Mouse (Mus musculus): ENCODE measurements around the gene Gnb4.

Gene Gnb4

DNA sequence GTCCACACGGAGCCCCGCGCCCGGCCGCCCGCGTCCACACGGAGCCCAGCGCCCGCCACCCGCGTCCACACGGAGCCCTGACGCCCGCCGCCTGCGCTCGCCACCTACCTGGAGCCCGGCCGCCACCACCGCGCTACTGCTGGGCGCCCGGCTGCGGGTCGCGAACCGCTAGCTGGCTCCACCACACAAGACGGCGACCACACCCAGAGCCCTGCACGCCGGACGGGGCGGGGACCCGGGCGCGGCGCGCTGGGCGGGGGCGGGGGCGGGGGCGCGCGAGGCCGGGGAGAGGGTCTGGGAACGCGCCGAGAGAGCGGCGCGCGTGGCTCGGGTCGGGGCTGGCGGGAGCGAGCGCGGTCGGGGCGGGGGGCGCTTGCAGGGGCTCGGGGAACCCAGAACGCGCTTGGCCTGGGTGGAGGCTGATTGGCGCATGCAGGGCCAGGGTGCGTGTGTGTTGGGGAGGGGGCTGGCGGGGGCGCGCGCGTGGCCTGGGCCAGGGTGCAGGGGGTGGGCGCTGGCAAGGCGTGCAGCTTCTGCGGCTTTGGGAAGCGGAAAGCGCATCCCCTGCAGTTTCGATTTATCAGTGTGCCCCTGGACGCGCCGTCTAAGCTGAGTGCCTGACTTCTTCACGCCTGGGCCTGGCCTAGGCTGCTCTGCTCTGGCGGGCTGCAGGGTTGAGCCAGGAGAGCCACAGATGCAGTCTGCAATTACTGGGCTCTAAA lies at the start of gene Gnb4:
Gnb4 (minus strand) TSS at position 255 of the 722 bp plus-strand sequence.
- DNase-seq = peak; percentile 64 to 83

DNA sequence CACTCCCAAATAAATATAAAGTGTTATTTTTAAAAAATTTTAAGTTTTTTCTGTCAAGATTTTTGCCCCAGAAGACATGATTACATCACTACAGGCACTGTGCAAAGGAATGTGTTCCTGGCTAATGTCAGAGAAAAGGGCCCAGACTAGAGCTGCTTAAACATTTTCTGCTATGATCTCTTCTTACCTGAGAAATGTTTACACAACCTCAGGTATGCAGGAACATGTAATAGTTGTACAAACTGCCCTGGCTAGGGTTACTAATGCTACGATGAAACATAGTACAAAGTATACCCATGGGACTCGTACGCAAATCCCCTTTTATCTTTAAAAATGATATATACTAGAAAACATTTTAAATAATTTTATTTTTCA lies 45.2 kb upstream of the Gnb4 start:
- DNase-seq = no peak

DNA sequence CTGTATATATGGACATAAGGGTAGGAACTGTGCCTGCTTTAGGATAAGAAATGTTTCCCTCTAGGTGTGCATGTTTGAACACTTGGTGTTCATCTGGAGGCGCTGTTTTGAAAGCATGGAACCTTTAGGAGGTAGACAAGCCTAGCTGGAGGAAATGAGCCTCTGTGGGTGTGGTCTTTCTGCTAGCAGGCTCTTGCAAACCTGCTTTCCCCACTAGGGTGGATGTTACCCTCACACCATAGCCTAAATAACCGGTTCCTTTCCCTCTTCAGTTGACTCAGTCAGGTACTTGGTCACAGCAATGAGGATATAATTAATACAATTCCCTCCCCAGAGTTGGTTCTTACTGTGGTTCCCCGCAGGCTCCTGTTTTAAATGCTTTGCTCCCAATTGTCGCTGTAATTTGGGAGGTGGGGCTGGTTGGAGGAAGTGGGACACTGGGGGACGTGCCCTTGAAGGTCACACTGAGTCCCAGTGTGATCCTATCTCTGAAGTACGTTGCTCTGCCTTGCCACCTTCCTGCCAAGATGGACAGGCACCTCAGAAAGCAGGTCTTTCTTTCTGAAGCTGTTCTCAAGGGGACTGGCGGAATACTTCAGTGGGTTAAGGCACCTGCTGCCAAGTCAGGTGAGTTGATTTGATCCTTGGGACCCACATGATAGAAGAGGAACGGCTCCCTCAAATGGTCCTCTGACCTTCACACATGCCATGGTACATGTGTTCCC lies 44.6 kb upstream of the Gnb4 start:
- DNase-seq = peak in 1 of 2 experiments; percentile 29

- no peak for DNase-seq
Measured at GRCm38 (mm10) chr3:32660276-32660675, 43.9 kb upstream of the Gnb4 start.

- no peak for DNase-seq
Measured at GRCm38 (mm10) chr3:32659506-32659905, 43.1 kb upstream of the Gnb4 start.

GRCm38 (mm10) chr3:32658821-32659220 lies 42.4 kb upstream of the Gnb4 start:
- DNase-seq = no peak

DNA sequence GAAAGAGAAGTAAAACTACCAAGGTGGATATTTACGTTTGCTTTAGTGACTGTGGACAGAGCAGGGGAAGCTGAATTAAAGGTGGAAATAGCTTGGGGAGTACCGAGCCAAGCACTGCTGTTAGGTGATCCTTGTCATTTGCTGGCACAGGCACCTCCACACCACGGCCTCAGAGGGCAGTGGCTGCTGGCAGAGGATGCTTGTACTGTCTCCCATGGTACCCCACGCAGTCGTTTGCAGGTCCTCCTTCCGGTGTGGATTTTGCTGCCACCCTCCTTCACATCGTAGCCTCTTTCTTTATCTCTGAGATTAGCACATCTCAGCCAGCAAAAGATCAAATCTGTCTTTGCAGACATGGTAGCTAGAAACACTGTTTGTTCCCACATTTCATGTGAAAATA lies 42.0 kb upstream of the Gnb4 start:
- DNase-seq = no peak

DNA sequence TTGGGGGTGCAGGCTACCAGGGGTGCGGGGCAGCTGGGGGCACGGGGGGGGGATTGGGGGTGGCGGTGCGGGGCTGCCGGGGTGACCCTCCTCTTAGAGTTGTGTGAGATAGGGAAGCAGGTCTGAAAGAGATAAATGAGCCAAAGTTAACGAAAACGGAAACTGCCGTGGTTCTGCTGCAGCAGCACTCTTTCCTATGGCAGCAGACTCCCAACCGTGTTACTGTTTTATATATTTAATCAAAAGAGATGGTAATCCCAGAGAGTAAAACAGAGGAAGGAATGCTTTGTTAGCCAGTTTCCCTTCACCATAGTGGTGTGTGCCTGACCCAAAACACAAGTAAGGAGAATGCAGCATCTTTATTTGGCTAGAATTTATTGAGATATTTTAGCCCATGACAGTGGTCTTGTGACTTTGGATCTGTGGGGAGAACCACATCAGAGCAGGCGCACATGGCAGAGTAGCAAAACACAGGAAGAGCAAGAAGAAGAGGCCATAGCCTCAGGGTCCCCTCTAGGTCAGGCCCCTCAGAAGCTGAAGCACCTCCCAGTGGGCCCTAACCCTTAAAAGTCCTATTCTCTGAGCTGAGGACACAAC lies 40.1 kb upstream of the Gnb4 start:
- DNase-seq = no peak

GRCm38 (mm10) chr3:32655994-32656393 lies 39.6 kb upstream of the Gnb4 start:
- no peak for DNase-seq

- no peak for DNase-seq
Measured at GRCm38 (mm10) chr3:32652739-32653138, 36.4 kb upstream of the Gnb4 start.

GRCm38 (mm10) chr3:32649284-32649683 lies 32.9 kb upstream of the Gnb4 start:
- DNase-seq = no peak

- DNase-seq = no peak
Measured at GRCm38 (mm10) chr3:32646918-32647317, 30.5 kb upstream of the Gnb4 start.

DNA sequence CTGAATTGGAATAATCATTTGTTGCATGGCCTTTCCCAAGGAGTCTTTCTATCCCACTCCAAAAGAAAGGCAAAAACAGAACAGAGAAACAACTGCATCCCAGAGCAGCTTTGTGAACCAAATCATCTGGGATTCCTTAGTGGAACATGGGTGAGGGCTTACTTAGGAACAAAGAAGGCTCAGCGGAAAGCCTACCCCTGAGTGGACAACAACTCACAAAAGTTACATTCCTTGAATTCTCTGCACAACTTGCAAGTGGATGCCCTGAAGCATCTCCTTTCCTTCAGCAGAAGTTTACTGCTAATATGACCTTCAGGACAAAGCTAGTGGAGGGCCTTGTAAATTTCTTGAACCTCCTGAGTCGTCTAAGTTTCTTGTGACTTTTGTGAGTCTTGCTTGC lies 28.4 kb upstream of the Gnb4 start:
- DNase-seq = no peak

DNA sequence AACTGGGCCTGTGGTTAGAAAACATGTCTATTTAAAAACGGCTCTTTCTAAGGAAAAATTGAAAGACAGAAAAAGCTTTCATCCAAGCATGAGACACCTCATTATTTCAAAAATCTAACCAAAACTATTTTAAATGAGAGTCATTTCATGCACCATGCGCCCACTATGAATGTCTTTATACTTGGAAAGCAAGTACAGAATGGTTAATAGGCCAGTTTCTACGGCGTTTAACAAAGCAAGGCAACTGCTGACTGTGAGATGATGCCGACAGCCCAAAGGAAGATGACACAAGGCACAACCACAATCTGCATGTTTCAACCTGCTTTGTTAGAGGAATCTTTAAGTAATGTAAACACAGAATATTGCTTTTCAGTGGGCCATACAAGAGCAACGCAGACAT lies 25.7 kb upstream of the Gnb4 start:
- DNase-seq = no peak

DNA sequence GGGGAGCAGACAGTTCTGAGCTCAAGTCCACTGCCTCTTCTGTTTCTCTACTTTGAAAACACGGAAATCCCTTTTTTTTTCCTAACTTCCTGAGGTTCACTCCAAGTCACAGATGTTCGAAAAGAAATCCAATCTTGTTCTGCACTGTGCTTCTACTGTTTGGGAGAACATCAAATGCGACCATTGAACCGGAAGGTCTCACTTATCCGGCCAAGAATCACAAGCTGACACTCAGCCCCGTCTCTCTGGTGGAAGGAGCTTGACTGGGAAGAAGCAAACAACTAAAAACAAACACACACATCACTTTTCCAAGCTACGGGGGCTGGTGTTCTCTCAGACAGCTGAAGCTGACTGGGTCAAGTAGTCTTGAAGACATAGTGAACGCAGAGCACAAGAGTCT lies 21.9 kb upstream of the Gnb4 start:
- DNase-seq = peak in 1 of 2 experiments; percentile 52

GRCm38 (mm10) chr3:32632760-32633264 lies 16.4 kb upstream of the Gnb4 start:
- DNase-seq = no peak

DNA sequence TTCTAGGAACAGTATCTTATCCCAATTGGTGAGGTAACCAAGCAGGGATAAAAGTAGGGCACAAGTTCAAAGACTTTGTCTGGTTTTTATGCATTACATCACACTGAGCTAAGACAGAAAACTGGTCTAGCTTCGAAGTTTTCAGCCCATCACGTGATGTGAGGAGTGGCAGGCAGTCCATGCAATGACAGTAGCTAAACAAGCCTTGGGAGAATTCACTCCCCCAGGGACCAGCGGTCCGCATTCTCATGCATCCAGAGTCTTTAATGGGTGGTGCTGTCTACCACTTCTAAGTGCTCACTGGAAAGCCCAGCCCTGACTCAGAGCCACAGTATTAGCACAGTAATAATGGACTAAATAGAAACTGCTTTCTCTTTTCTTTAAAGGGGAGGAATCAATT lies 13.8 kb upstream of the Gnb4 start:
- DNase-seq = no peak

DNA sequence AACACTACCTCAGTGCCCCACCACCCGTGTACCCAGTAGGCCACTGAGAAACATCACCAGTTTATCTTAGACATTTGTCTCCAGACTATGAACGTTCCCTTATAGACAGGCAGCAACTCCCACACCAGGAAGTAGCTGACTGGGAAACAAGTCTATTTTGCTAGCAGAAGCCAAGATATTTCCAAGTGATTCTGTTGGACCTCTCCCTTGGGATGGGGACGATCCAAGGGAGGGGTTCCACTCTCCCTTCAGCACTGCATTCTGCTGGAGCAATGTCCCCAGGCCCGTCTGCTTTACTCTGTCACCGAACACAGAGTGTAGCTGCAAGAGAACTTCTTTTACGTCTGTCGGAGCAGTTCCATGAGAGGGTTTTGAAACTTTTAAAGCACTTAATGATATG lies 11.8 kb upstream of the Gnb4 start:
- DNase-seq = no peak

DNA sequence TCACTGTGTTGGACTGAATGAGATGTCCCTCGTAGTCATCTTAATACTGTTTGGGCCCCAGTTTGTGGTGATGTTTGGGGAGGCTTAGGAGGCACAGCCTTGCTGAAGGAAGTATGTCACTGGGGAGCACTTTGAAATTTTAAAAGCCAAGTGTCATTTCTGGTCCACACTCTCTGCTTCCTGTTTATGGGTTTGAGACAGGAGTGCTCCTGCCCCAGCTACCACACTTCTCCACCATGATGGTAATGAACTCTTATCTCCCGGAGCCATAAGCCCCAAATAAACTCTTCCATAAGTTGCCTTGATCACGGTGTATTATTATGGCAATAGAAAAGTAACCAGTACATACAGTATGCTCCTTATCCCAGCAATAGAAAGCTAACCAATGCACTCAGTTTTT lies 5.7 kb upstream of the Gnb4 start:
- no peak for DNase-seq

DNA sequence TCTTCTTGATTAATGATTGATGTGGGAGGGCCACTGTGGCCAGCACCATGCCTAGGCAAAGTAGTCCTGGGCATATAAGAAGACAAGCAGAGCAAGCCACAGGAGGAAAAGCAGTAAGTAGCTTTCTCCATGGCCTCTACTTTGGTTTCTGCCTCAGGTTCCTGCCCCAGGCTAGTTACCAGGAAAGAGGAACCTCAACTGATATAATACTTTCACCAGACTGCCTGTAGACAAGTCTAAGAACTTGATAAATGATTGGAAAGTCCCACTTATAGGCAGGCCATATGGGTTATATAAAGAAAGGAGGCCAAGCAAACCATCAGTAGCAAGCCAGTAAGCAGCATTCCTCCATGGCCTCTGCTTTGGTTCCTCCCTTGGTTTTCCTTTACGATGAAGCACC lies 5.3 kb upstream of the Gnb4 start:
- no peak for DNase-seq

- no peak for DNase-seq
Measured at GRCm38 (mm10) chr3:32617053-32617642, 763 bp upstream of the Gnb4 start.

DNA sequence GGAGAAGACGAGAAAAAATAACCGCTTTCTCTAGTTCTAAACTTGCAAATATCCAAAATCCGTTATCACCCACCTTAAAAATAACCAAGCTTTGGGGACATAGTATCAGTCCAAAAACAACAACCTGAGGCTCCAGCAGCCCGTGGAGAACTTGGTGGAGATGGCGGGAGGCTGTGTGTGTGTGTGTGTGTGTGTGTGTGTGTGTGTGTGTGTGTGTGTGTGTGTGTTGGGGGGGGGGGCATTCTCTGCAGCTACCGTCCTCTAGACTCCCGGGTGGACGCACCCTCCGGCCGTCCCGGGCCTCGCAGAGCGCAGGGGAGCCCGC lies 417 bp downstream of the Gnb4 start:
- no peak for DNase-seq

DNA sequence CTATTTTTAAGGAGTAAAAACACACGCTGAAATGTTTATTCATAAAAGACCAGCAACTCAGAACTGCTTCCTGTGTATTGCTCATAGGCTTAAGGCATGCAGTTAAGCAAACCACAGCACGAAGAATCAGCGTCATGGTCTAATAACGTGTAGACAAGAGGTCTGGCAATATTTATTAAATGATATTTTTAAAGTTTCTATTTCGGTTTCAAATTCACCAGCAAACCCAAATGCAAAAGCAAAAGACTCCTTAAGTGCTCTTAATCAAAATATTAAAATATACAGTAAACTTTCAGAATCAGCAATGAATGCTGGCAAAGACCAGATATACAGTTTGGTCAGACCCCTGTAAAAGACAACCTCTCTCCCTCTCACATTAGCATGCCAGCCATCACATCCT lies 1.0 kb downstream of the Gnb4 start:
- DNase-seq = no peak

DNA sequence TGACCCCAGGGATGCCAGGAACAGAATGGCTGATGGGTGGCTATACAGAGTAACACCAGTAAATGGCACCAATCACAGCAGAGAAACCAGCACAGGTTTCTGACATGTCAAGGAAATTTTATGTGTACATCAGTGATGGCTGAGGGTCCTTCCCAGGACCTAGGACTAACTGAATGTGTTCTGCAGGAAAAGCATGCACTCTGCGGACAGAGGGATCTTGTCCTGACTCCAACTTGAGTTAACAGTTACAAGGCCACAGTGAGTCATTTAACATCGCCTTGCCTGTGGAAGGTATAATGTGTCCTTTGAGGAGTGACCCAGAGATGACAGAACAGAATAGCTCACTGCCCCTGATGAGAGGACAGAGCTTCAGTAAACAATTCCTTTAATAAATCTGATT lies 1.6 kb downstream of the Gnb4 start:
- no peak for DNase-seq

All from lung, postnatal 4 days (tissue).